Mouse (Mus musculus): ENCODE data around the gene Mif.
"Not testable (repeated sequence)": the region's sequence is repeated elsewhere in the genome, so short reads cannot be mapped to it uniquely, and the experiment has no call there.

The Mif gene

GRCm38 (mm10) chr10:75859786-75860470 lies at the start of gene Mif:
Gene Mif (minus strand): TSS chr10:75860240.
- peak; percentile 95 for DNase-seq (ENCODE audit: low read depth, low spot score)
- H3K27me3 ChIP-seq (ENCODE audit: control insufficient read depth, insufficient read depth, low read length, poor library complexity, severe bottlenecking); H3K36me3 ChIP-seq (ENCODE audit: control insufficient read depth, insufficient read depth, low read length, poor library complexity, severe bottlenecking): not testable (repeated sequence)

- DNase-seq (ENCODE audit: low read depth, low spot score) = no peak
- H3K27me3 ChIP-seq (ENCODE audit: control insufficient read depth, insufficient read depth, low read length, poor library complexity, severe bottlenecking) = no peaks in the 10 kb centered on the region; the same call in 1 of the 2 replicates
- peaks cover 22% of the 10 kb centered on the region for H3K36me3 ChIP-seq (ENCODE audit: control insufficient read depth, insufficient read depth, low read length, poor library complexity, severe bottlenecking)
Observed at GRCm38 (mm10) chr10:75906882-75907281, 46.8 kb upstream of the Mif start.

- Histone ChIP-seq H3K36me3 (ENCODE audit: control insufficient read depth, insufficient read depth, low read length, poor library complexity, severe bottlenecking) (peaks cover 16% of the 10 kb centered on the region), H3K27me3 (ENCODE audit: control insufficient read depth, insufficient read depth, low read length, poor library complexity, severe bottlenecking) (no peaks in the 10 kb centered on the region; the same call in 1 of the 2 replicates)
- DNase-seq (ENCODE audit: low read depth, low spot score) = no peak
Observed at GRCm38 (mm10) chr10:75904391-75904790, 44.4 kb upstream of the Mif start.

GRCm38 (mm10) chr10:75898846-75899245 lies 38.8 kb upstream of the Mif start:
- Histone ChIP-seq H3K27me3 (ENCODE audit: control insufficient read depth, insufficient read depth, low read length, poor library complexity, severe bottlenecking) (no peaks in the 10 kb centered on the region), H3K36me3 (ENCODE audit: control insufficient read depth, insufficient read depth, low read length, poor library complexity, severe bottlenecking) (peaks cover 6% of the 10 kb centered on the region)
- no peak for DNase-seq (ENCODE audit: low read depth, low spot score)

GRCm38 (mm10) chr10:75898039-75898564 lies 38.1 kb upstream of the Mif start:
- Histone ChIP-seq H3K36me3 (ENCODE audit: control insufficient read depth, insufficient read depth, low read length, poor library complexity, severe bottlenecking) (peaks cover 6% of the 10 kb centered on the region), H3K27me3 (ENCODE audit: control insufficient read depth, insufficient read depth, low read length, poor library complexity, severe bottlenecking) (no peaks in the 10 kb centered on the region)
- no peak for DNase-seq (ENCODE audit: low read depth, low spot score)

- Histone ChIP-seq H3K36me3 (ENCODE audit: control insufficient read depth, insufficient read depth, low read length, poor library complexity, severe bottlenecking) (peaks cover 3% of the 10 kb centered on the region), H3K27me3 (ENCODE audit: control insufficient read depth, insufficient read depth, low read length, poor library complexity, severe bottlenecking) (no peaks in the 10 kb centered on the region)
- DNase-seq (ENCODE audit: low read depth, low spot score) = peak; percentile 66
Observed at GRCm38 (mm10) chr10:75897373-75897772, 37.3 kb upstream of the Mif start.

GRCm38 (mm10) chr10:75896208-75896607 lies 36.2 kb upstream of the Mif start:
- H3K27me3 ChIP-seq (ENCODE audit: control insufficient read depth, insufficient read depth, low read length, poor library complexity, severe bottlenecking) = no peaks in the 10 kb centered on the region
- DNase-seq (ENCODE audit: low read depth, low spot score) = no peak
- H3K36me3 ChIP-seq (ENCODE audit: control insufficient read depth, insufficient read depth, low read length, poor library complexity, severe bottlenecking) = peaks cover 3% of the 10 kb centered on the region

GRCm38 (mm10) chr10:75895730-75896129 lies 35.7 kb upstream of the Mif start:
- Histone ChIP-seq H3K27me3 (ENCODE audit: control insufficient read depth, insufficient read depth, low read length, poor library complexity, severe bottlenecking) (no peaks in the 10 kb centered on the region), H3K36me3 (ENCODE audit: control insufficient read depth, insufficient read depth, low read length, poor library complexity, severe bottlenecking) (peaks cover 3% of the 10 kb centered on the region)
- no peak for DNase-seq (ENCODE audit: low read depth, low spot score)

GRCm38 (mm10) chr10:75894601-75895000 lies 34.6 kb upstream of the Mif start:
- DNase-seq (ENCODE audit: low read depth, low spot score) = peak; percentile 25
- Histone ChIP-seq H3K36me3 (ENCODE audit: control insufficient read depth, insufficient read depth, low read length, poor library complexity, severe bottlenecking) (peaks cover 3% of the 10 kb centered on the region), H3K27me3 (ENCODE audit: control insufficient read depth, insufficient read depth, low read length, poor library complexity, severe bottlenecking) (no peaks in the 10 kb centered on the region)

- peak; percentile 99 for DNase-seq (ENCODE audit: low read depth, low spot score)
- peaks cover 3% of the 10 kb centered on the region; the same call in 1 of the 2 replicates for H3K36me3 ChIP-seq (ENCODE audit: control insufficient read depth, insufficient read depth, low read length, poor library complexity, severe bottlenecking)
- H3K27me3 ChIP-seq (ENCODE audit: control insufficient read depth, insufficient read depth, low read length, poor library complexity, severe bottlenecking) = no peaks in the 10 kb centered on the region
Observed at GRCm38 (mm10) chr10:75893089-75893750, 33.2 kb upstream of the Mif start, which contains the start of gene Derl3. Gene Derl3 (plus strand): TSS chr10:75893413.

- Histone ChIP-seq H3K27me3 (ENCODE audit: control insufficient read depth, insufficient read depth, low read length, poor library complexity, severe bottlenecking) (no peaks in the 10 kb centered on the region), H3K36me3 (ENCODE audit: control insufficient read depth, insufficient read depth, low read length, poor library complexity, severe bottlenecking) (no peaks in the 10 kb centered on the region)
- DNase-seq (ENCODE audit: low read depth, low spot score) = no peak
Observed at GRCm38 (mm10) chr10:75889406-75890153, 29.5 kb upstream of the Mif start.

GRCm38 (mm10) chr10:75887504-75887903 lies 27.5 kb upstream of the Mif start:
- not testable (repeated sequence) for DNase-seq (ENCODE audit: low read depth, low spot score); H3K36me3 ChIP-seq (ENCODE audit: control insufficient read depth, insufficient read depth, low read length, poor library complexity, severe bottlenecking); H3K27me3 ChIP-seq (ENCODE audit: control insufficient read depth, insufficient read depth, low read length, poor library complexity, severe bottlenecking)

- H3K36me3 ChIP-seq (ENCODE audit: control insufficient read depth, insufficient read depth, low read length, poor library complexity, severe bottlenecking) = no peaks in the 10 kb centered on the region
- DNase-seq (ENCODE audit: low read depth, low spot score) = no peak
- H3K27me3 ChIP-seq (ENCODE audit: control insufficient read depth, insufficient read depth, low read length, poor library complexity, severe bottlenecking) = no peaks in the 10 kb centered on the region
Observed at GRCm38 (mm10) chr10:75884742-75885141, 24.7 kb upstream of the Mif start.

- DNase-seq (ENCODE audit: low read depth, low spot score) = peak; percentile 83
- H3K27me3 ChIP-seq (ENCODE audit: control insufficient read depth, insufficient read depth, low read length, poor library complexity, severe bottlenecking) = no peaks in the 10 kb centered on the region
- no peaks in the 10 kb centered on the region for H3K36me3 ChIP-seq (ENCODE audit: control insufficient read depth, insufficient read depth, low read length, poor library complexity, severe bottlenecking)
Observed at GRCm38 (mm10) chr10:75883232-75883552, 23.2 kb upstream of the Mif start.
